Mouse (Mus musculus) lung, adult 2 months (tissue): ENCODE results near the gene Aqr.

Source experiments
- CTCF ChIP-seq: fragments of 200-500 bp; IDR thresholded peaks from 2 replicates; pipeline ENCODE4 v1.5.1; 2011; ENCODE audit warnings: mild to moderate bottlenecking, low read length, control low read depth; ENCODE audit not compliant: insufficient read depth
- POLR2A ChIP-seq: fragments of 200-500 bp; IDR thresholded peaks from 2 replicates; pipeline ENCODE4 v1.6.1; 2011; ENCODE audit warnings: low read depth, mild to moderate bottlenecking, control low read depth, low read length, borderline replicate concordance; ENCODE audit errors: extremely low read depth

DNA sequence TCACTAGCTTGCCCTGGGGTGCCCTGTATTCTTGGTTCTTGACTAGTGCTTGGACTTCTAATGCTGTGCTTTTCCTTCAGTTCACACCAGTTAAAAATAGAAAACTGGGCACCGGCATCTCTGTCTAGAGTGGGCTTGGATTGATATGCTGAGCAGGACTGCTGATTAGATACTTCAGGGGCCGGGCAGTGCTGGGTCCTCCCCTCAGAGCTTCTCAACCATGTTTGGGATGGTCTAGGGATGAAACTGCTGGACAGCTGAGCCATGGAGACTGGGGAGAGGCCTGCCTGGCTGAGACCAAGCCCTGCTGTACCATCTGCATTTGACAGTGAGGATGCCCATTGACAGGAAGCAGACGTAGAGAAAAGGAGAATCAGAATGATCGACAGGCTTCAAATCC is 132.7 kb downstream of the Aqr start:
- TF ChIP-seq POLR2A (no peak), CTCF (no peak)
